In the genomic region with DNA sequence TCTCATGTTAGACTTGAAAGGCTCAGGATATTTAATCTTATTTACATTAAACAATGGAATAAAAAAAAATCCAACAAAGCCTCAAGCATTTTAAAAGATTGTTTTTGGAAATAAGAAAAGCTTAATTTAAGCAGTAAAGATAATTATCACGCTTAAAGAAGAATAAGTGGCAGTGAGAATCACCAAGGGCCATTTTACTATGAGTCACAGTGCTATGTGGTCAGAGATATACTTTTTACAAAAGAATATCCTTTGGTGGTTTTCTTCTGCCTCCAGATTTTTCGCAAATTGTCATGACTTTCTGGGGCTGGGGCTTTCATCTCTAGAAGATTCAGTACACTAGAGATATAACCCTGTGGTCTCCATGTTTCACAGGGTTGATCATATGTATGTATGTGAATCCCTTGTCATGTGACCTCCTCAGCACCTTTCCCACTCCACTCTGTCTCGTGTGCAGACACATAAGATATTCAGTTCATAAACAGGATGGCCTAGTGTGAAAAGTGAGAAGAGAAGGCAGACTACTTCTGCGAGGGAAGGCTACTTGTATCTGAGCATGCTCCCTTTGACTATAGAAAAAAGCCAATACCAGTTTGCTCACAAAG, we compare ENCODE assay signal across 20 mouse cellular contexts.
"Had no signal": no experiment of that assay in that cellular context is flagged by ENCODE, and none has a peak within 500 bp of the region (broad histone marks: within the 10 kb centered on the region; RNA-seq: fewer than 3 reads in every experiment).

No protein-coding gene starts in this region.

- H3K4me1 ChIP-seq: midbrain, embryonic 12.5 days; neural tube, embryonic 12.5 days; neural tube, embryonic 15.5 days had no signal

- H3K4me3 ChIP-seq: layer of hippocampus, adult 2 months; left cerebral cortex, adult 2 months; midbrain, embryonic 12.5 days; myocyte; neural tube, embryonic 12.5 days; neural tube, embryonic 15.5 days had no signal

- H3K27ac ChIP-seq: layer of hippocampus, adult 2 months; left cerebral cortex, adult 2 months; macrophage; midbrain, embryonic 12.5 days; neural tube, embryonic 12.5 days; neural tube, embryonic 15.5 days; stomach, postnatal 0 days had no signal

- H3K36me3 ChIP-seq: midbrain, embryonic 12.5 days; neural tube, embryonic 12.5 days; neural tube, embryonic 15.5 days had no signal

- H3K9me3 ChIP-seq: midbrain, embryonic 12.5 days; neural tube, embryonic 12.5 days; neural tube, embryonic 15.5 days had no signal

- H3K27me3 ChIP-seq: midbrain, embryonic 12.5 days; neural tube, embryonic 12.5 days; neural tube, embryonic 15.5 days had no signal

- H3K4me2 ChIP-seq: lung, embryonic 14.5 days; midbrain, embryonic 12.5 days; neural tube, embryonic 12.5 days; neural tube, embryonic 15.5 days had no signal

- ATAC-seq: intestine, embryonic 16.5 days; lung, postnatal 0 days; midbrain, embryonic 16.5 days had no signal

- DNase-seq: kidney, adult 18-20 months; kidney, adult 9 months; kidney, postnatal 14 days; layer of hippocampus, postnatal 36 days; lung, embryonic 14.5 days; right cerebral cortex, adult 18-20 months; right cerebral cortex, postnatal 14 days; right cerebral cortex, postnatal 4 days; thymus, postnatal 25 days had no signal

- H3K9ac ChIP-seq: lung, embryonic 14.5 days; midbrain, embryonic 12.5 days; neural tube, embryonic 12.5 days; neural tube, embryonic 15.5 days had no signal
